Mouse (Mus musculus): Measurements from ENCODE around the gene Cnpy2. TPM values are rescaled to one million over a fixed set of nuclear protein-coding genes. Genes with fewer than 3 reads are reported as not detected.
A peak's percentile ranks its signal among the peaks of the same experiment; 100 is the strongest.
"Not testable (repeated sequence)": the region's sequence is repeated elsewhere in the genome, so short reads cannot be mapped to it uniquely, and the experiment has no call there.

The Cnpy2 gene
- polyA plus RNA-seq, 1 experiment from 2014 or later, result 200 TPM

GRCm38 (mm10) chr10:128310902-128311301 lies 11.4 kb upstream of the Cnpy2 start:
- H3K27me3 ChIP-seq, result no peaks in the 10 kb centered on the region
- ATAC-seq (no peak), DNase-seq (ENCODE audit: low read depth, low spot score) (no peak)
- no peak for TF ChIP-seq CTCF (IDR thresholded peaks at IDR 0.05)
- in situ Hi-C loops (cut with MboI; ENCODE audit: low pct_unique_long_range_greater_than_20kb), result no loop called here
- POLR2A ChIA-PET, result no interaction called here
- CTCF ChIA-PET, result no interaction called here

GRCm38 (mm10) chr10:128315578-128315977 lies 6.7 kb upstream of the Cnpy2 start:
- CTCF ChIA-PET, result interaction anchor here (1.2 to 1.4 kb wide), 2 partner anchors 11 to 45 kb away, joined by 3 read pairs; no protein-coding TSS in a partner anchor
- no peak for ATAC-seq
- DNase-seq (ENCODE audit: low read depth, low spot score), result no peak
- no peaks in the 10 kb centered on the region for H3K27me3 ChIP-seq
- POLR2A ChIA-PET, result interaction anchor here (0.6 to 0.9 kb wide), 2 partner anchors 12 to 59 kb away, joined by 3 read pairs; no protein-coding TSS in a partner anchor
- in situ Hi-C loops (cut with MboI; ENCODE audit: low pct_unique_long_range_greater_than_20kb), result no loop called here
- no peak for TF ChIP-seq CTCF (IDR thresholded peaks at IDR 0.05)

GRCm38 (mm10) chr10:128321641-128322040 lies 618 bp upstream of the Cnpy2 start:
- POLR2A ChIA-PET, result interaction anchor here (3.0 kb wide), 1 partner anchor 16 kb away, joined by 19 read pairs; the partner anchor contains the start of gene Cs
- in situ Hi-C loops (cut with MboI; ENCODE audit: low pct_unique_long_range_greater_than_20kb), result no loop called here
- no peak for ATAC-seq
- no peak for TF ChIP-seq CTCF (IDR thresholded peaks at IDR 0.05)
- CTCF ChIA-PET, result interaction anchor here (1.2 to 6.4 kb wide), 5 partner anchors 9 to 20 kb away, joined by 3 to 42 read pairs (median 5); partner anchors contain the start of genes Cs and Pan2
- H3K27me3 ChIP-seq, result no peaks in the 10 kb centered on the region
- DNase-seq (ENCODE audit: low read depth, low spot score), result no peak

- TF ChIP-seq CTCF (IDR thresholded peaks at IDR 0.05), result no peak
- H3K27me3 ChIP-seq, result no peaks in the 10 kb centered on the region
- in situ Hi-C loops (cut with MboI; ENCODE audit: low pct_unique_long_range_greater_than_20kb), result no loop called here
- DNase-seq (ENCODE audit: low read depth, low spot score) (no peak), ATAC-seq (no peak)
- CTCF ChIA-PET, result interaction anchor here (1.3 to 6.4 kb wide), 4 partner anchors 8 to 35 kb away, joined by 3 to 42 read pairs (median 6); partner anchors contain the start of genes Cs and Pan2
- POLR2A ChIA-PET, result interaction anchor here (0.6 to 3.0 kb wide), 5 partner anchors 9 to 844 kb away, joined by 3 to 19 read pairs (median 4); partner anchors contain the start of genes Cs, Nabp2 and Rnf41
Measured at GRCm38 (mm10) chr10:128323516-128323915, 1.3 kb downstream of the Cnpy2 start.

GRCm38 (mm10) chr10:128326825-128327224 lies 4.6 kb downstream of the Cnpy2 start:
- in situ Hi-C loops (cut with MboI; ENCODE audit: low pct_unique_long_range_greater_than_20kb), result no loop called here
- TF ChIP-seq CTCF (IDR thresholded peaks at IDR 0.05), result no peak
- ATAC-seq, result no peak
- ChIA-PET CTCF (interaction anchor here (6.4 kb wide), 1 partner anchor 9 kb away, joined by 42 read pairs; the partner anchor contains the start of gene Cs), POLR2A (interaction anchor here (0.7 to 1.0 kb wide), 4 partner anchors 9 to 145 kb away, joined by 3 to 6 read pairs (median 3); partner anchors contain the start of genes Nabp2 and Rnf41)
- no peak for DNase-seq (ENCODE audit: low read depth, low spot score)
- H3K27me3 ChIP-seq, result no peaks in the 10 kb centered on the region

GRCm38 (mm10) chr10:128327610-128328009 lies 5.4 kb downstream of the Cnpy2 start:
- CTCF ChIA-PET, result interaction anchor here (0.7 to 6.4 kb wide), 4 partner anchors 8 to 33 kb away, joined by 3 to 42 read pairs (median 3); partner anchors contain the start of gene Cs
- TF ChIP-seq CTCF (IDR thresholded peaks at IDR 0.05), result no peak
- DNase-seq (ENCODE audit: low read depth, low spot score), result no peak
- no peak for ATAC-seq
- in situ Hi-C loops (cut with MboI; ENCODE audit: low pct_unique_long_range_greater_than_20kb), result no loop called here
- no peaks in the 10 kb centered on the region for H3K27me3 ChIP-seq
- POLR2A ChIA-PET, result no interaction called here

- in situ Hi-C loops (cut with MboI; ENCODE audit: low pct_unique_long_range_greater_than_20kb), result not testable (repeated sequence)
Measured at GRCm38 (mm10) chr10:128332358-128333249, 10.3 kb downstream of the Cnpy2 start.

DNA sequence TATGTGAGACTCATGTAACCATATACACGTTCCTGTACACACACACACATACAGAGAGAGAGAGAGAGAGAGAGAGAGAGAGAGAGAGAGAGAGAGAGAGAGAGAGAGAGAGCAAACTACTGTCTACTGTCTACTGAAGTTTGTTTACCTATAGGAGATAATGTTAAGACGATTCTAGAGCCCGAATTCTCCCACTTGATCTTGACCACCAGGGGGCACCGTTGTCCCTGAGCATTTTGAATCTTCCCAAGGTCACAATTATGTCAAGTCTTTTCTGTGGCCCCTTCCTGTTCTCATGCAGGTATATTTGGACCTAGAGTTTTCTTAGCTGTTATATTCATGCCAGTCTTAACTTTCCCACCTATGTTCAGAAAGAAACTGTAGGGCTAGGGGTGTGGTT lies 13.3 kb downstream of the Cnpy2 start:
- CTCF ChIA-PET, result interaction anchor here (1.0 to 5.7 kb wide), 13 partner anchors 9 to 211 kb away, joined by 3 to 56 read pairs (median 3); partner anchors contain the start of gene Cnpy2
- no peaks in the 10 kb centered on the region for H3K27me3 ChIP-seq
- POLR2A ChIA-PET, result interaction anchor here (0.6 to 4.0 kb wide), 5 partner anchors 9 to 75 kb away, joined by 3 to 19 read pairs (median 3); partner anchors contain the start of genes Cnpy2 and Nabp2
- TF ChIP-seq CTCF (IDR thresholded peaks at IDR 0.05), result peak; percentile 80
- DNase-seq (ENCODE audit: low read depth, low spot score) (no peak), ATAC-seq (no peak)
- in situ Hi-C loops (cut with MboI; ENCODE audit: low pct_unique_long_range_greater_than_20kb), result loop anchor here (5.0 kb wide), 1 partner anchor 122 kb away; the partner anchor contains the start of gene Smarcc2

More at GRCm38 (mm10) chr10:128332358-128333249, 10.3 kb downstream of the Cnpy2 start:
- not testable (repeated sequence) for H3K27me3 ChIP-seq; ATAC-seq; DNase-seq (ENCODE audit: low read depth, low spot score)
- ChIA-PET CTCF (interaction anchor here (0.8 to 4.0 kb wide), 2 partner anchors 17 to 27 kb away, joined by 3 to 56 read pairs; no protein-coding TSS in a partner anchor), POLR2A (interaction anchor here (0.9 kb wide), 1 partner anchor 10 kb away, joined by 3 read pairs; no protein-coding TSS in a partner anchor)

DNA sequence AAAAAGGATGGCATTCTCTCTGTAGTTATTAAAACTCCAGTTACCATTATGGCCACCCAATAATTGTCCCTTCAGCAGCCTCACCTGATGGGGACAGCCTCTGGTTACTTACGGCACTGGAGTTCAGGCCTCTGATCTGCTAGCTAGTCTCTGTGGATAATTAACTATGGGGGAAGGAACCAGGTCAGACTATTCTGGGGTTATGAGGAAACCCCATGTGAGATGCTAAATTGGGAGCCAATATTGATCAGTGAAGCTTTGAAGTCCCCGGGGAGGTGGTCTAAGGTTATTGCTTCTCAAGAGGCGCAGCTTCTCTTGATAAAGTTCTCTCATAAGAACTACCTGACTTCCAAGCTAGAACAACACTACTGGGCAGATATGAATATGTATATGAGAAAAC lies 13.9 kb downstream of the Cnpy2 start:
- H3K27me3 ChIP-seq, result no peaks in the 10 kb centered on the region
- ChIA-PET CTCF (interaction anchor here (1.1 to 5.7 kb wide), 9 partner anchors 9 to 211 kb away, joined by 3 to 56 read pairs (median 4); partner anchors contain the start of gene Cnpy2), POLR2A (interaction anchor here (0.6 to 4.0 kb wide), 4 partner anchors 10 to 75 kb away, joined by 3 to 19 read pairs (median 4); partner anchors contain the start of genes Cnpy2 and Nabp2)
- in situ Hi-C loops (cut with MboI; ENCODE audit: low pct_unique_long_range_greater_than_20kb), result loop anchor here (5.0 kb wide), 1 partner anchor 121 kb away; the partner anchor contains the start of gene Smarcc2
- ATAC-seq, result no peak
- no peak for TF ChIP-seq CTCF (IDR thresholded peaks at IDR 0.05)
- no peak for DNase-seq (ENCODE audit: low read depth, low spot score)

DNA sequence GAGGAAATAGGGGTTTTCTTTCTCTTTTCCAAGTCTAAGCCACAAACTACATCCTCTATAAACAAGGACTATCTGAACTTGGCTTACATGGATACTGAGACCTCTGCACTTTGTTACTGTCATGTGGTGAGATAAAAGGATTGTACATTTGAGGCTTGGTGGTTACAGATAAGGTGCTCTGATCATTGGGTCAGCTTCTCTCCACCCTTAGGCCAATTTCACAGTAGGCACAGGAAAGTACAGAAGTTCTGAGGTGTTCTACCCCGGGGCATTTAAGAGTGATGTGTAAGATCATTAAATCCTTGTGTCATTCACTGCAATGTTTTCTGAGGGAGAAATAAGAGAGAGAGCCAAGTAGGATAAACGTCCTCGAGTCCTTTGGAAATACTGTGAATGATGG lies 14.3 kb downstream of the Cnpy2 start:
- POLR2A ChIA-PET, result interaction anchor here (0.7 to 4.0 kb wide), 3 partner anchors 13 to 124 kb away, joined by 3 to 19 read pairs (median 4); partner anchors contain the start of genes Cnpy2 and Nabp2
- DNase-seq (ENCODE audit: low read depth, low spot score) (no peak), ATAC-seq (no peak)
- no peaks in the 10 kb centered on the region for H3K27me3 ChIP-seq
- in situ Hi-C loops (cut with MboI; ENCODE audit: low pct_unique_long_range_greater_than_20kb), result loop anchor here (5.0 kb wide), 1 partner anchor 121 kb away; the partner anchor contains the start of gene Smarcc2
- CTCF ChIA-PET, result interaction anchor here (1.1 to 5.7 kb wide), 8 partner anchors 8 to 210 kb away, joined by 3 to 56 read pairs (median 4); partner anchors contain the start of gene Cnpy2
- no peak for TF ChIP-seq CTCF (IDR thresholded peaks at IDR 0.05)
